Mouse (Mus musculus) kidney, adult 11 months (tissue): ENCODE results near the gene Zfp710.
A peak's percentile ranks its signal among the peaks of the same experiment; 100 is the strongest.

Experiments used
- DNase-seq: peaks from one replicate; pipeline ENCODE4 v3.0.0; 2022

The Zfp710 gene

DNA sequence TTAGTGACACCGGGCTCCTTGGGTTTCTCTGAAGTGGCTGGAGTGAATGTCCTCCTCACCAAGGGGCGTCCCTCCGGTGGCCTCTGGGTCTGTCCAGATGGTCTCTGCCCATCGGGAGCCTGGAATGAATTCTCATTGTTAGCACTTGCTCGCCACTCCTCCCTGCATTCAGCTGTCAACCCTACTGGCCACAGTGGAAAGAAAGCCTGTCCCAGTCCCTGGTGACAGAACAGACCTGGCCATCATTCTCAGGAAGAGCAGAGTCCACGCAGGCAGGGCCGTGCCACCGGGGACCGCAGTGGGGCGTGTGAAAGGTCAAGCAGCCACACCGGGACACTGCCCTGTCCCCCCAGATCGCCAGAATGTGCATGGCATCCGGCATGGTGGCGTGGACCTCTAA is 33.2 kb downstream of the Zfp710 start:
- no peak for DNase-seq

- no peak for DNase-seq
Measured at GRCm38 (mm10) chr7:80058405-80059063, 33.9 kb downstream of the Zfp710 start.

- no peak for DNase-seq
Measured at GRCm38 (mm10) chr7:80059064-80059838, 34.6 kb downstream of the Zfp710 start.

- DNase-seq: no peak
Measured at GRCm38 (mm10) chr7:80060012-80060778, 35.6 kb downstream of the Zfp710 start.

DNA sequence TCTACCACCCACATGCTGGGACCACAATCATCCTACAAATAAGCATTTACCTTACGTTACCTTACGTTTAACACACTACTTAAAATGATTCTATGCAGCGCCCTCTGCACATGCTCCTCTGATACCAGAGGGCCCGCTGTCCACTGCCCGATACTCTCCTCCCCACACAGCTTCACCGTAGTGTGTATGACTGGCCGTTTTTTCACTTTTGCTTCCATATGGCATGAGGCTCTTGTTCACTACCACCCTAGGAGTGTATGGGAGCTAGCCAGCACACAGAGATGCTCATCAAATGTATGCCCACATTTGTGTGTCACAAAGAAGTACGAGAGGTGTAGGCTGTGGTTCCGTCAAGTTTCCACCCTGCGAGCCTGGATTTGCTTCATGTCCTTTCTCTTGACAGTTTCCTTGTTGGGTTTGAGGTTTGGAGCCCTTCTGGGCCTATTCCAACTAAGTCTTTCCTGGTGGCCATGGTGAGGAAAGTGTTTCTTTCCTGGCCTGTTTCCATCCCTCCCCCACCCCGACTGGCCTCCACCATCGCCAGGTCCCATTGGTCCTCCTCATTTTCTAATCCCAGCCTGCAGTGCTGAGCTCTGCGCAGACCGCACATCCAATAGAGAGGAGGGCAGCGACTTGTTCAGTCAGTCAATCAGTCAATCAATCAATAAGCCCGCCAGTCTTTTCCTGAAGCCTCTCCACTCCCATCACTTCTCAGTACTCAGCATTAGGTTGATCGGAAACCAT is 37.6 kb downstream of the Zfp710 start:
- no peak for DNase-seq

DNA sequence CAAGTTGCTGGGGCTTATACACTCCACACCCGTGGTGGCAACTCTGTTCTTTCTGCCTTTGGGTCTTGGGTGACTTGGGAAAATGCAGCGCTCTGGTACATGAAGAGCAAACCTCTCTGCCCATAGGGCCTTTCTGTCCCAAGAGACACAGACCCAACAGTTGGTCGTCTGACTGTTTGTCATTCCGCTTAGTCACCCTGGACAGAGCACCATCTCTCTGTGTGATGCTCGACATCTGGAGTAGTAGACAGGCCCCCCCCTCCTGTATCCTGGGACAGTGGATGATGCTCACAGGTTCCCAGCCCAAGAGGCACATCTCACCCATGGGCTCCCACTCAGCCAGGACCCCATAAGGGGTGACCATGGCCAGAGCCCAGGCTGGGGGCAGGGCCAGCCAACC is 38.6 kb downstream of the Zfp710 start:
- DNase-seq: no peak

DNA sequence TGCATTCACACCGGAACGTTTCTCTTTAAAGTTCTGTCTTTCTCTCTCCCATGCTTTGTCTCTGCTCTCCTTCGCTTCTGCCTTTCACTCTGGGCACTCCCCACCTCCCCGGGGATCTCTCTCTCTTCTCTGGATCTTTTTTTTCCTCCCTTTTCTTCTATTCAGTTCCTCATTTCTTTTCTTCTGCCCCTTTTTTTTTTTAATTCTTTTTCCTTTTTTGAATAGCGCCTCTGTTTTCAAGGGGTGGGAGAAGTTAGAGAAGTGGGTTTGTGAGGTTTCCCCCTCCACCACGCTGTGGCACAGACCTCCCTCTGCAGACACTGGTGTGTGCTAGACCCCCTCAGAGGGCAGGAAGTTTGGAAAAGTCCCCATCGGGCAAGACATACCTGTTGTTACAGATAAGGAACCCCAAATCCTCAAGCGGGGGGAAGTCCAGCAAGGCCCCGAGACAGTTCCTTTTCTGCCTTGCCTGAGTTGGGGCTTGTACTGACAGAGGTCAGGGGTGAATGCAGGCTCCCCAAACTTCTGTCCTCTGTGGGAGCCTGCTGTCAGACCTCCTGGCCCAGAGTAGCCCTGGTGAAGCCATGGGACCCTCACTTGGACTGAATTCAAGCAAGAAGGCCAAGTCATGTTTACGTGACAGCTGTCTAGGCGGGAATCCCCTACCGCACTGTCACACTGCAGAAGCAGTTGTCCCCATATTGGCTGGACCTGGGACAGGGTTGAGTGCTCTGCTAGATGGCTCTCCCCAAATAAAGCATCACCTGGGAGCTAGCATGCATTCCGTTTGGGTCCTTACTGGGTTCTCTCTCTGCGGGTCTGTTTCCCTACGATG is 39.5 kb downstream of the Zfp710 start:
- no peak for DNase-seq

- no peak for DNase-seq
Measured at GRCm38 (mm10) chr7:80065250-80065649, 40.6 kb downstream of the Zfp710 start.

DNA sequence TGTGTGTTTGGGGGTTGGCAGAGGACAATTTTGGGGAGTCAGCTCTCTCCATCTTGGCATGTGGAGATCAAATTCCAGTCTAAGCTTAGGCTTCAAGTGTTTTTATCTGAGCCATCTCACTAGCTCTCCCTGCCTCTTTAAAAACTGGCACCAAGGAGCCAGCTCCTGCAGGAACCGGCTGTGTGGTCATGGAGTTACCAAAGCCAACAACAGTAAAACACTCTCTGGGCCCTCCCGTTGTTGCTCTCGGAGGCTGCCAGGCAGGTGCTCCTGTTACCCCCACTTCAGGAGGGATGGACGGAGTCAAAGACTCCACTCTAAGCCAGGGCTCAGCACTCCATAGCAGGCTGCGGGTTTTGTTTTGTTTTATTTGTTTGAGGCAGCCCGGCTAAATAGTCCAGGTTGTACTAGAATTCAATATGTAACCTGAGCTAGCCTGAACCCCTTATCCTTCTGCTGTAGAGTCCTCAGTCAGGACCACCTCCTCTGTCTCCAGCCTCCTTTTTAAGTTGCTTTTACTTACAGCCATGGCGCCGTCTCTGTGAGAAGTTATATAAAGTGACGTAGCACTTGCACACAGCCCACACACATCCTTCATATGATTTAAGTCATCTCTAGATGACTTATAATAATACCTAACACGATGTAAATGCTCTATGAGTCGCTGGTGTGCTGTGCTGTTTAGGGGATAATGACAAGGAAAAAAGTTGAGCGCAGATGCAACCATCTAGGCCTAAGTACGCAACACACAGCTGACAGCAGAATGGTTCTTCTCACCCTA is 42.3 kb downstream of the Zfp710 start:
- peak; percentile 54 for DNase-seq

DNA sequence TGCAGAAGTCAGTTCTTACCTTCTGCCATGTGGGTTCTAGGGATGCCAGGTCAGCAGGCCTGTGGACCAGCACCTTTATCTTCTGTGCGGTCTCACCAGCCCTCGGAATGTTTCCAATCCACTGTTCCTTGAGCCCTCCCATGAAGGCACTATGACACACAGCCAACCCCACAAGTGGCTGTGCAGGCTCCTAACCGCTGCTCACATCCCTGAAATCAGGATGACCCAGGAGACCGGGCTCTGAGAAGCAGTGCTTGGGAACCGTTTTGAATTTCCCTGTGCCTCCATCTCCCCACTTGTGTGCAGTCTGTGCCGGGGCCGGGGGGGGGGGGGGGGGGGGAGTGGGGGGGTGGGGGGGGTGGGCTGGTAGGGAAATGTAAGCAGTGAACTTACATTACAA is 43.7 kb downstream of the Zfp710 start:
- DNase-seq: no peak

GRCm38 (mm10) chr7:80069615-80070327 is 45.2 kb downstream of the Zfp710 start:
- peak; percentile 58 for DNase-seq

DNA sequence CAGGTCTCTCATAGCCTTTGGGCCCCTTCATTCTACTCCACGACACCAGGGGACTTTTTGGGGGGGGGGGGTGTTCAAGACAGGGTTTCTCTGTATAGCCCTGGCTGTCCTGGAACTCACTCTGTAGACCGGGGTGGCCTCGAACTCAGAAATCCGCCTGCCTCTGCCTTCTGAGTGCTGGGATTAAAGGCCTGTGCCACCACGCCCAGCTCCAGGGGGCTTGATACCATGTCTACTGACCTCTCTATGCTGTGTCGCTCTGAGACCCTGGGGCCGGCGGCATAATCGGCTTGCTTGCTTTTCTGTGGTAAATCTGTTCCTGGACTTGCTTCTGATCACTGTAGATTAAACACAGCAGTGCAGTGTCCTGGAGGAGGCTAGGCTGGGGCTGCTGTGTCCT is 46.6 kb downstream of the Zfp710 start:
- no peak for DNase-seq

- DNase-seq: no peak
Measured at GRCm38 (mm10) chr7:80072297-80072696, 47.7 kb downstream of the Zfp710 start.

DNA sequence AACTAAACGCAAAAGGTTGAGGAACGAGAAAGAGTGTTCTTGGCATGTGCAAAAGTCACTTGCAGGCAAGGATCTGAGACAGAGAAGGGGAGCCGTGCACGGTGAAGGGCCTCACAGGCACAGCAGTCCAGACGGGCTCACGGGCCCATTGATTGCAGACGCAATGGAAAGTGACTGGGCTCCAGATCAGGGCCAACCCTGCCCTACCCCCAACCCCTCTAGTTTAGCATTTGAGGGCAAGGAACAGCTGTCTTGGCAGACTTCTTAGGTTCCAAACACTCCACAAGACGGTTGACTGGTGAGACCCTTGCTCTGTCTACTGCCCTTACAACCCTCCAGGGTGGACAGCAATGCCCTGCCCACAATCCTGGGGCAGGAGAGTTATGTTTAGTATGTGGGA is 48.9 kb downstream of the Zfp710 start:
- peak; percentile 72 for DNase-seq

DNA sequence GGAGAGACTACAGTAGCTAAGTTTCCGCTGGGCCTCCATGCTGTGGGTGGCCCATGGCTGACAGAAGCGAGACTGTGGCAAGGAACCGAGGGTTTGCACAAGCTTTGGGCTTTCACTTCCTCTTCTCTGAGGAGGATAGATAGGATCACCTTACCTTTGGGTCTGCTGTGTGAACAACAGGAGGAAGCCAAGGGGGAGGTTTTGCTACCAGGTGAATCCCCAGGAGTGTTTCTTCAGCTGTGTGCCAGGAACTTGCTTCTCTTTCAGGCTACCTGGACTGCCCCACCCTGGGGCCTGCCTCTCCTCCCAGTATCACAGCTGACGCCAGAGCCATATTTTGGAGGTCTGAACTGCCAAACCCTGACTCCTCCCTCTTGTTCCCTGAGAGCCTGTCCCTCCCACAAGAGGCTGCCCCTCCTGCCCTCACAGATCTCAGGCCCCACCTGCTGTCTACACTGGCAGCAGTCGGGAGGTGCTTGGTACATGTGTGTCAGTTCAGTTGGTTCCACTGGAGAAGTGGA is 50.4 kb downstream of the Zfp710 start:
- peak; percentile 74 for DNase-seq

DNA sequence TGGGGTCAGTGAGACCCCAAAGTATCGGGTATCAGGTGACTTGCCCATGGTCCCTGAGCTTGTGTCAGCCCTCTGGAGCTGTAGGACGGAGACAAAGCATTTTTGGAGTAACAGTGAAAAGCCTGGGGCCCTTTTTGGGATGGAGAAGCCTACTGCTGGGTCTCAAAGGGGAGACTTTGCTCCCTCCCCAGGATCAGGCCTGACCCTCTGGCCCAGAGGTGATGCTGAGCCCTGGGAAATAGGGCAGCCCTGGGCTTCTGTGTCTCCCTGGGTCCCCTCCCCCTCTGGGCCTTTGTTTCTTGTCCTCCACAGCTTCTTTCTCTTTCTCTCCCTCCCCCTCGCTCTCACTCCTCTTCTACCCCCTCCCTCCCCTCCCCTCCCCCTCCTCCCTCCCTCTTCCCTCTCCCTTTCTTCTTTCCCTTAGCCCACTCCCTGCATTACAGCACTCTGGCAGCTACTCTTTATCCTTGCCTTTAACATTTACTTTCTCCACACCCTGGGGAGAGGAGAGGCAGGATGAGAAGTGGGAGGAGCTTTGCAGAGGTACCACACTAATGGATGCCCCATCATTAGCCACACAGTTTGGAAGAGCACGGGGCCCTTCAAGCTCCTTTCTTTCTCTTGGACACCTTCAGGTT is 51.5 kb downstream of the Zfp710 start:
- no peak for DNase-seq

DNA sequence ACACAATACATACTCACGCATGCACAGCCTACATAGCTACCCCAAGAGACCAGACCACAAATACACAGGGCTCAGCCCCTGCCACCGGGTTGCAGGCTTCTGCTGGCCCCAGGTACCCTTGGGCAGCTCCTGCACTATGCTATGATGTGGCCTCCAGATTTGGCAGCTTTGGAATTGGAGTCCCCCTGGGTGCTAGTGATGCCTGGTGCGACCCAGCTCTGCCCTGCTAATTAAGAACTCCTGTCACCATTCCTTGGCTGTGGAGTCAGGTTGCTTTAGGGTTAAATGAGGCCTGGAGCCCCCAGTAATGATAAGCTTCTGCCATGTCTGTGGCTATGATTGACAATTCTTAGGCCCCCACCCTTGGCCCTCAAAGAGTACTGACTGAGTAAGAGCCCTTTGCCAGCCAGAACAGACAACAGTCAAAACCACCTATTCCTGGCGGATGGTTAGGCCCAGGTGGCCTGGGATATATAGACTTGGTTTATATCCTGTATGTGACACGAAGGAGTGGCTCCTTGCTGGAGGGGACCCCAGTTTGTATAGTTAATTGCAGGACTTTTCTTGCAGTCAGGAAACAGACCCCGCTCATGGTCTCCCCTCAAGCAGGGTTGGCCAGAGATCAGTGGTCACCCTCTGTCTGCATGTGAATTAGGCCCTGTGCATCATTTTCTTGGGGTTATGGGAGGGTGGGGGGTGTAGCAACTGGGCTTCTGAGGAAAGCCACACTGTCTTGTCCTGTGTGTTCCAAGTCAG is 52.5 kb downstream of the Zfp710 start:
- no peak for DNase-seq

- DNase-seq: peak; percentile 55
Measured at GRCm38 (mm10) chr7:80077801-80078200, 53.2 kb downstream of the Zfp710 start.

- peak; percentile 95 for DNase-seq
Measured at GRCm38 (mm10) chr7:80078792-80079301, 54.2 kb downstream of the Zfp710 start.
